Mouse (Mus musculus) ovary, adult 2 months (tissue): ENCODE measurements around the gene Ube2a. TPM values are rescaled to one million over a fixed set of nuclear protein-coding genes. Genes with fewer than 3 reads are reported as not detected.

ENCODE experiments used
- polyA plus RNA-seq: library from polyadenylated mRNA; depleted of rRNA; stranded (reverse); fragments of >200 nt; gene quantifications from 2 replicates; pipeline ENCODE4 v1.2.3, GENCODE M21; 2012; rRNA removed

Gene Ube2a
- polyA plus RNA-seq: 22.4 and 26.1 TPM in 2 replicates

DNA sequence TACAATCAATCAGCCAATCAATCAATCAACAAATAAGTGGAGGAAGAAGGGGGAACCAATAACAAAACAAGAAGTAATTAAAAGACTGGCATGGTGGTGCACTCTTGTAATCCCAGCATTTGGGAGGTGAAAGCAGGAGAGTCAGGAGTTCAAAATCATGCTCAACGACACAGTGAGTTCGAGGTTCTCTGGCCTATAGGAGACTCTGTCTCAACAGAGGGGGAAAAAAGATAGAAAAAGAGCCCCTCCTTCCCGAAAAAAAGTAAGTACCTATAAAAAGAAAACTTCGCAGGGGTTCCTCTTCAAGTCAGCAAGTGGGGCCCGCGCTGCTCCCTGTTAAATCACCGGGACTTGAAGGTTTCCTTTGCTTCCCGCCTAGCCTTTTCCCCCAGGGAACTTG is at the start of gene Ube2a, which contains the start of gene C330007P06Rik:
Gene Ube2a, plus strand, starts transcription at position 136 of the 400 bp plus-strand sequence.
Gene C330007P06Rik, minus strand, starts transcription at position 347 of the 400 bp plus-strand sequence.

DNA sequence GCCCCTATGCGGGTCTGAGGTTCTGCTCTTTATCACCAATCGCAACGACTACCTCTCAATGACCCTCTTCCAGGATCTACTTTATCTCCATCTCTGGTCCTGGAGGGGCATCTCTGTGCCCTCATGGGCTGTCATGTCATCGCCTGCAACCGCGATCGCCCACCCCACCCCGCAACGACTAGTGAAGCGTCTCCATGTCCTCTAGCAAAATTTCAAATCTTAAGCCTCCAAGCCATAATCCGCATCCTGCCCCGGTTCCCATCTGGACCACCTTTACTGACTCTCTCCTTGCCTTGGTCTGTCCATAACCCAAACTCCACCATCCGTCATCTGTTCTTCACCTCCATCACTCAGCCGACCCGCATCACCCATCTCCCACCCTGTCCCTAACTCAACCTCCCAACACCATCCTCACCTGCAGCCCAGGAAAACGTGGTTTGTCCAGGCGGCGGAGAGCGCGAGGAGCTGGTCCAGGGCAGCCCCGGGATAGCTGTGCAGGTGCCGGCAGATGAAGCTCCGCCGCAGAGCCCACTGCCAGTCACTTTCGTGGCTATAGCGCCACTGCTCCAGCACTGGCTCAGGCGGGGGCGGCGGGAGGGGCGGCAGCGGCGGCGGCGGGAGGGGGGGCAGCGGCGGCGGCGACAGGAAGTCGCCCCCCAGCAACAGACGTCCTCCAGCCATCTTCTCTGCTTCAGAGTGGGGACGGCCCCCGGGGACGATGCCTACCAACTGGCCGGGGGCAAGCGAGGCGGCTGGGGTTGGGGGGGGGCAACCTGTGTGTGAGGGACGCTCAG is 28.8 kb downstream of the Ube2a start, which contains the start of gene Nkrf:
Gene Nkrf, minus strand, starts transcription at position 579 of the 794 bp plus-strand sequence.

Other genes with a start within 250 kb of the Ube2a start
- 0.79 and 0.80 TPM in 2 replicates for gene Akap17b, start 228.5 kb upstream of the Ube2a start, polyA plus RNA-seq
- 4.0 and 6.0 TPM in 2 replicates for gene Slc25a43, start 130.2 kb upstream of the Ube2a start, polyA plus RNA-seq
- gene Slc25a5, start 78.2 kb upstream of the Ube2a start, polyA plus RNA-seq: 476 and 582 TPM in 2 replicates
- gene C330007P06Rik, start 211 bp downstream of the Ube2a start, polyA plus RNA-seq: 9.7 and 18.1 TPM in 2 replicates
- 0.24 and 0.50 TPM in 2 replicates for gene Nkrf, start 29.0 kb downstream of the Ube2a start, polyA plus RNA-seq
- gene Sept6, start 117.9 kb downstream of the Ube2a start, polyA plus RNA-seq: 10.3 and 17.7 TPM in 2 replicates
- gene Sowahd, start 174.9 kb downstream of the Ube2a start, polyA plus RNA-seq: 0.09 TPM in 1 of 2 replicates, not detected in the other
- 12.7 and 16.7 TPM in 2 replicates for gene Rpl39, start 211.5 kb downstream of the Ube2a start, polyA plus RNA-seq
- 1.9 and 2.4 TPM in 2 replicates for gene Upf3b, start 236.4 kb downstream of the Ube2a start, polyA plus RNA-seq